Mouse (Mus musculus) myocyte (in vitro differentiated cells): Measurements from ENCODE around the gene Baiap3.

ENCODE experiments used
- E2F4 ChIP-seq: IDR thresholded peaks from one replicate; pipeline ENCODE4 v1.6.1; 2011; ENCODE audit warnings: mild to moderate bottlenecking, control low read depth, moderate library complexity; ENCODE audit not compliant: insufficient read depth
- MAX ChIP-seq: IDR thresholded peaks from one replicate; pipeline ENCODE4 v1.6.1; 2011; ENCODE audit warnings: low read depth, mild to moderate bottlenecking, control low read depth
- MYOD1 ChIP-seq, 3 experiments: IDR thresholded peaks; one replicate each; pipeline ENCODE4 v1.6.1; 2011; ENCODE audit warnings: control low read depth in 2 of 3, low read depth in 2 of 3, mild to moderate bottlenecking in 2 of 3, moderate library complexity in 1 of 3; ENCODE audit not compliant: insufficient read length in 2 of 3, control insufficient read depth in 1 of 3
- MYOG ChIP-seq, 3 experiments: IDR thresholded peaks; one replicate each; pipeline ENCODE4 v1.6.1; 2011; ENCODE audit warnings: control low read depth in 2 of 3, low read depth in 2 of 3, mild to moderate bottlenecking in 2 of 3; ENCODE audit not compliant: insufficient read length in 2 of 3, control insufficient read depth in 1 of 3, insufficient read depth in 1 of 3
- POLR2A ChIP-seq: IDR thresholded peaks from one replicate; pipeline ENCODE4 v1.6.1; 2011; ENCODE audit warnings: low read depth, mild to moderate bottlenecking, control low read depth, moderate library complexity; ENCODE audit not compliant: insufficient read length
- REST ChIP-seq: IDR thresholded peaks from one replicate; pipeline ENCODE4 v1.6.1; 2011; ENCODE audit warnings: mild to moderate bottlenecking, control low read depth, moderate library complexity; ENCODE audit not compliant: insufficient read depth, insufficient read length
- SRF ChIP-seq: IDR thresholded peaks from one replicate; pipeline ENCODE4 v1.6.1; 2011; ENCODE audit warnings: low read depth; ENCODE audit not compliant: control insufficient read depth, insufficient read length
- USF1 ChIP-seq: IDR thresholded peaks from one replicate; pipeline ENCODE4 v1.6.1; 2011; ENCODE audit warnings: low read depth, mild to moderate bottlenecking, control low read depth, moderate library complexity

- TF ChIP-seq USF1 = no peak
- no peak for TF ChIP-seq POLR2A
- TF ChIP-seq MAX = no peak
- TF ChIP-seq SRF = no peak
- TF ChIP-seq MYOD1 (IDR thresholded peaks at IDR 0.05; ENCODE audit: control insufficient read depth in 1 of 3, insufficient read length in 2 of 3, low read depth in 2 of 3) = no peak
- no peak for TF ChIP-seq MYOG (IDR thresholded peaks at IDR 0.05; ENCODE audit: control insufficient read depth in 1 of 3, insufficient read depth in 1 of 3, insufficient read length in 2 of 3, low read depth in 2 of 3)
- no peak for TF ChIP-seq E2F4
- TF ChIP-seq REST = no peak
Observed at GRCm38 (mm10) chr17:25290411-25290810, 34.2 kb upstream of the Baiap3 start.
